Mouse (Mus musculus) midbrain, embryonic 12.5 days (tissue): ENCODE data around the gene Mrps6. TPM values are rescaled to one million over a fixed set of nuclear protein-coding genes. Genes with fewer than 3 reads are reported as not detected.

Source experiments
- ATAC-seq: fragments of 200-750 bp; cut with Nextera tagmentation; 2 replicates; pipeline ENCODE4 v1.8.0; 2017; ENCODE audit warnings: low read depth, moderate TSS enrichment, moderate library complexity; ENCODE audit not compliant: low FRiP score
- H3K27ac ChIP-seq: fragments of 300-500 bp; sonication (generic); replicated peaks from 2 replicates; pipeline ENCODE4 v1.5.1; 2016; ENCODE audit warnings: mild to moderate bottlenecking
- H3K27me3 ChIP-seq: fragments of 300-500 bp; sonication (generic); 2 replicates; pipeline ENCODE4 v1.6.1; 2016; ENCODE audit warnings: mild to moderate bottlenecking
- H3K36me3 ChIP-seq: fragments of 300-500 bp; sonication (generic); 2 replicates; pipeline ENCODE4 v1.6.1; 2016
- H3K4me1 ChIP-seq: fragments of 300-500 bp; sonication (generic); 2 replicates; pipeline ENCODE4 v1.6.1; 2016
- H3K4me2 ChIP-seq: fragments of 300-500 bp; sonication (generic); replicated peaks from 2 replicates; pipeline ENCODE4 v1.6.1; 2016; ENCODE audit warnings: mild to moderate bottlenecking, moderate library complexity
- H3K4me3 ChIP-seq: fragments of 300-500 bp; sonication (generic); 2 replicates; pipeline ENCODE4 v1.5.1; 2016; ENCODE audit warnings: mild to moderate bottlenecking
- H3K9ac ChIP-seq: fragments of 300-500 bp; sonication (generic); replicated peaks from 2 replicates; pipeline ENCODE4 v1.6.1; 2016; ENCODE audit warnings: mild to moderate bottlenecking, moderate library complexity
- H3K9me3 ChIP-seq: fragments of 300-500 bp; sonication (generic); 2 replicates; pipeline ENCODE4 v1.6.1; 2016; ENCODE audit warnings: mild to moderate bottlenecking
- WGBS: fragments of 180-500 bp; shearing (Covaris S2); methylation state at CpG from one replicate; pipeline ENCODE4 v1.1.7; 2016; 5-methylcytosine and 5-hydroxymethylcytosine counted together
- polyA plus RNA-seq: library from polyadenylated mRNA; unstranded; fragments of >200 nt; fragmentation: Nextera tagmentation; extraction: Ambion mirVana; gene quantifications from 2 replicates; pipeline ENCODE4 v1.2.1, GENCODE M21; 2016

The Mrps6 gene
- polyA plus RNA-seq, 1 experiment from 2014 or later: 109 TPM

- no peaks in the 10 kb centered on the region for H3K27me3 ChIP-seq
- H3K4me2 ChIP-seq: no peak overlapping the region
- no peaks in the 10 kb centered on the region for H3K9me3 ChIP-seq
- peaks cover 15% of the 10 kb centered on the region; the same call in 1 of the 2 replicates for H3K4me1 ChIP-seq
- no peak for ATAC-seq
- no peak overlapping the region for H3K27ac ChIP-seq
- H3K4me3 ChIP-seq: no peak overlapping the region
- WGBS: 73% methylated on average over 3 of the region's 3 CpGs
- H3K36me3 ChIP-seq: no peaks in the 10 kb centered on the region
- H3K9ac ChIP-seq: no peak overlapping the region
These were observed 47.6 kb downstream of the Mrps6 start for GRCm38 (mm10) chr16:92105631-92106030.

GRCm38 (mm10) chr16:92107346-92107745, 49.3 kb downstream of the Mrps6 start:
- H3K4me2 ChIP-seq: no peak overlapping the region
- H3K27me3 ChIP-seq: no peaks in the 10 kb centered on the region
- no peak for ATAC-seq
- no peak overlapping the region for H3K4me3 ChIP-seq
- peaks cover 2% of the 10 kb centered on the region; the same call in 1 of the 2 replicates for H3K36me3 ChIP-seq
- WGBS: 96% methylated on average over 5 of the region's 5 CpGs
- no peaks in the 10 kb centered on the region for H3K9me3 ChIP-seq
- no peak overlapping the region for H3K9ac ChIP-seq
- peaks cover 12% of the 10 kb centered on the region; the same call in 1 of the 2 replicates for H3K4me1 ChIP-seq
- no peak overlapping the region for H3K27ac ChIP-seq

- H3K27me3 ChIP-seq: no peaks in the 10 kb centered on the region
- H3K4me1 ChIP-seq: peaks cover 22% of the 10 kb centered on the region
- H3K9ac ChIP-seq: no peak overlapping the region
- no peak overlapping the region for H3K4me3 ChIP-seq
- H3K4me2 ChIP-seq: no peak overlapping the region
- H3K27ac ChIP-seq: peak overlapping the region; percentile 25; the same call in 1 of the 2 replicates
- no peak for ATAC-seq
- no peaks in the 10 kb centered on the region for H3K9me3 ChIP-seq
- peaks cover 8% of the 10 kb centered on the region; the same call in 1 of the 2 replicates for H3K36me3 ChIP-seq
- WGBS: 73% methylated on average over 5 of the region's 5 CpGs
These were observed 56.7 kb downstream of the Mrps6 start for GRCm38 (mm10) chr16:92114706-92115241.

DNA sequence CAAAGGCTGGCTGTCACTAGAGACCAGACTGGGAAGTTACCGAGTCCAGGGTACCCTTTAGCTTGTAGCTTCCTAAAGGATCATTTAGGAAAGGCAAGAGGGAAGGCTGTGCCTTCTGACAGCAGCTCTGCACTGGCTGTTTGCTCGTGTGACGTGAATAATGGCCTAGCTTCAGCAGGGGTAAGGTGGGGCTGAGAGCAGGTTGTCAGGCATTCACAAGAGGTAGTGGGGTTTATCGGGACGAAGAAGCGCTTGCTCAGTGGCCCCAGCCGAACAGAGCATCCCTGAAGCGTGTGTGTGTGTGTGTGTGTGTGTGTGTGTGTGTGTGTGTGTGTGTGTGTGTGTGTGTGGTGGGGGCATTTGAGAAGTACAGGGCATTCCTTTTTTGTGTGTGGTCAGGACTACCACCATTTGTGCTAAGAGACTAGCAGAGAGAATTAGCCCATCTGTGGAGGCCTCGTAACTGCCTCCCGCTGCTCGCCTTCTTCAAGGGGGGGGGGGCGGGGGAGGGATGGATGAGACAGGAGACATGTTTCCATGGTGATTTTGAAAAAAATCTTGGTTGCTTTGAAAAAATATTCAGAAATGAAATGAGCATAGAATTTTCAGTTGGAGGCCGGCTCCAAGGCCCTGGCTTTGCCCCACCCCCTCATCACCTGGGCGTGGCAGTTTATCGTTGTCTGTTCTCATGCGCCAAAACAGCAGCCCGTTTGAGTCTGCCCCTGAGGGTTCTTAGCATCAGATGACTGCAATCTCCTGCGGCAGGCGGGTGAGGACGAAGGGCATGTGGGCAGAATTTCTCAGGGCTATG, 57.7 kb downstream of the Mrps6 start:
- no peak overlapping the region for H3K9ac ChIP-seq
- WGBS: 28% methylated on average over 20 of the region's 20 CpGs
- H3K9me3 ChIP-seq: no peaks in the 10 kb centered on the region
- no peaks in the 10 kb centered on the region for H3K27me3 ChIP-seq
- H3K36me3 ChIP-seq: peaks cover 8% of the 10 kb centered on the region; the same call in 1 of the 2 replicates
- no peak overlapping the region for H3K4me3 ChIP-seq
- peak overlapping the region; percentile 25 for H3K27ac ChIP-seq
- H3K4me2 ChIP-seq: peak overlapping the region; percentile 21
- ATAC-seq: peak; percentile 69
- H3K4me1 ChIP-seq: peaks cover 23% of the 10 kb centered on the region

DNA sequence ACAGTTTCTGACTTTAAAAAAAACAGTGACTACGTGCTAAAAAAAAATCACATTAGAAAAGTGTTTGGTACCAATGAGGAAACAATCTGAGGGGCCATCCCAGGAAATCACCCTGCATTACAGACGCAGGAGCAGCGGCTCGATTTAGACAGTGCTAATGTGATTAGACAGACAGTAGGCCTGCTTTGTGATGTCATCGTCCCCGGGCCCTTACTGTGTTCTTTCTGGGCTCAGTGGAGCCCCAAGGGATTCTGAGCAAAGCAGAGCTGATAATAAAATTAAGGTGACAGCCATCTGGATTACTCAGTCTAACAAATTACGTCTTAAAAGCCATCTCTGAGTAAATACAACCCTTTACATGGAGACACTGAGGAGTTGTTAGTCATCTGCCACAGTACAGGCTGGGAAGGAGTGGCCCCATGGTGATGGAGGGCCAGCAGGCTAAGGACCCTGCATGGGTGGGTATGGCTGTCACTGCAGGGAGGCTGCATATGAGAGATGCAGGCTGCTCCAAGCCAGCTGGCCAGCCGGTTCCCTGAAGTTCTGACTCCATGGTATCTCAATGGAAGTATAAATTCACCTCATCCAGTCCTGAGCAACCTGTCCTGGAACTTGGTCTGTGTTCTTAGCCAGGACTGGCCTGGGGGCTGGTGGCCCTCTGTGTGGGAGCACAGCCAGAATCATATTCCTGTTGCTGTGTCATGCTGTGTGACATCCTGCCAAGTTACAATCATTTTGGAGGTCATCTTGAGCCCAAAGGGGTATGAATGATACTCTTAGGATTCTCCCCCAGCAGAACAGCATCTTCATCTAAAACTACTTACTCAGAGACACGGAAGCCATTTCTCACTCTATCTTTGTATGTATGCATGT, 59.5 kb downstream of the Mrps6 start:
- Histone ChIP-seq H3K27ac (no peak overlapping the region), H3K4me1 (peaks cover 28% of the 10 kb centered on the region), H3K36me3 (peaks cover 4% of the 10 kb centered on the region; the same call in 1 of the 2 replicates), H3K4me3 (no peak overlapping the region), H3K9me3 (no peaks in the 10 kb centered on the region), H3K4me2 (no peak overlapping the region), H3K9ac (no peak overlapping the region), H3K27me3 (no peaks in the 10 kb centered on the region)
- ATAC-seq: no peak
- WGBS: 67% methylated on average over 9 of the region's 9 CpGs

- Histone ChIP-seq H3K9ac (no peak overlapping the region), H3K27me3 (no peaks in the 10 kb centered on the region), H3K4me1 (peaks cover 28% of the 10 kb centered on the region), H3K9me3 (no peaks in the 10 kb centered on the region; the same call in 1 of the 2 replicates), H3K4me2 (no peak overlapping the region), H3K36me3 (no peaks in the 10 kb centered on the region), H3K27ac (no peak overlapping the region), H3K4me3 (no peak overlapping the region)
- WGBS: 75% methylated on average over 13 of the region's 13 CpGs
- no peak for ATAC-seq
These were observed 61.0 kb downstream of the Mrps6 start for GRCm38 (mm10) chr16:92119013-92119515.

DNA sequence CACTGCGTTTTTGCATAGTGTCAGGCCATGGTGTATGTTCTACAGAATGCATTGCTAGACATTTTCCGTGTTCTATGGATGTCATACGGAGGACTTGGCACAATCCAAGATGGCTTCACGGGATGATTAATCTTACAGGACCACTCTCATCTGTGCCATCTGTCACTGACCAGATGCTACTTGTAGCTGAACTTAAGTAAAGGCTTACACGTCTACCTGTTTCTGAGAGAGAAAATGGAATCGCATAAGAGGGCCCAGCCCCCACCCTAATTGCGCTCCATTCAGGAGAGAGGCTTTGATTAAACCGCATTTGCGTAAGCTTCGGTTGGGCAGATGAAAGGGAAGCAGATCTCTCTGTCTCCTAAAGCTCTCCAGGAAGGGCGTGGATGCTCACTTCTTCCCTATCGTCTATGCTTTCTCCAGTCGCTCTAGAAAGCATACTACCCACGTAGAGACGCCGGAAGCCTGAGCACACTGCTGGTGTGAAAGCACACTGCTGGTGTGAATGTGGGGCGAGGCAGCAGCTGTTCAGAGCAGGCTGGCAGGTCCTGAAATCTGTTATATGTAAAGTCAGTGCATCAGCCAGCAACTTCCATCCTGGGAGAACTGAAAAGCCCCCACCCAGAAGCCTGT, 62.9 kb downstream of the Mrps6 start:
- 69% methylated on average over 17 of the region's 17 CpGs for WGBS
- H3K4me2 ChIP-seq: no peak overlapping the region
- peaks cover 16% of the 10 kb centered on the region for H3K4me1 ChIP-seq
- no peaks in the 10 kb centered on the region for H3K36me3 ChIP-seq
- H3K27ac ChIP-seq: no peak overlapping the region
- no peak overlapping the region for H3K4me3 ChIP-seq
- no peak for ATAC-seq
- no peak overlapping the region for H3K9ac ChIP-seq
- no peaks in the 10 kb centered on the region for H3K27me3 ChIP-seq
- peaks cover 9% of the 10 kb centered on the region; the same call in 1 of the 2 replicates for H3K9me3 ChIP-seq

DNA sequence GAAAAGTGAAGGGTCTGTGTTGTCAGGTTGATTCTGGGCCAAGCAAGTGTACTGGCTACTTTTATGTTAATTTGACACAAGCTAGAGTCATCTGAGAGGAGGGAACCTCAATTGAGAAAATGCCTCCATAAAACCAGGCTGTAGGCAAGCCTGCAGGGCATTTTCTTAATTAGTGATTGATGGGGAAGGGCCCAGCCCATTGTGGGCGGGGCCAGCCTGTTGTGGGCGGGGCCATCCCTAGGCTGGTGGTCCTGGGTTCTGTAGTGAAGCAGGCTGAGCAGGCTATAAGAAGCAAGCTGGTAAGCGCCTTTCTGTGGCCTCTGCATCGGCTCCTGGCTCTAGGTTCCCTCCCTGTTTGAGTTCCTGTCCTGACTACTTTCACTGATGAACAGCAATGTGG, 69.2 kb downstream of the Mrps6 start:
- Histone ChIP-seq H3K36me3 (no peaks in the 10 kb centered on the region), H3K27me3 (no peaks in the 10 kb centered on the region), H3K9me3 (peaks cover 9% of the 10 kb centered on the region; the same call in 1 of the 2 replicates), H3K4me2 (no peak overlapping the region), H3K4me1 (no peaks in the 10 kb centered on the region), H3K27ac (no peak overlapping the region), H3K9ac (no peak overlapping the region), H3K4me3 (no peak overlapping the region)
- no peak for ATAC-seq
- WGBS: 62% methylated on average over 4 of the region's 4 CpGs

GRCm38 (mm10) chr16:92127666-92128065, 69.6 kb downstream of the Mrps6 start:
- Histone ChIP-seq H3K9me3 (peaks cover 9% of the 10 kb centered on the region; the same call in 1 of the 2 replicates), H3K4me2 (no peak overlapping the region), H3K36me3 (no peaks in the 10 kb centered on the region), H3K4me3 (no peak overlapping the region), H3K27ac (no peak overlapping the region), H3K4me1 (no peaks in the 10 kb centered on the region), H3K27me3 (no peaks in the 10 kb centered on the region), H3K9ac (no peak overlapping the region)
- no peak for ATAC-seq
- 85% methylated on average over 5 of the region's 5 CpGs for WGBS

- no peak for ATAC-seq
- Histone ChIP-seq H3K4me2 (no peak overlapping the region), H3K36me3 (no peaks in the 10 kb centered on the region), H3K4me1 (no peaks in the 10 kb centered on the region), H3K4me3 (no peak overlapping the region), H3K9ac (no peak overlapping the region), H3K27me3 (no peaks in the 10 kb centered on the region), H3K9me3 (peaks cover 2% of the 10 kb centered on the region; the same call in 1 of the 2 replicates), H3K27ac (no peak overlapping the region)
- WGBS: 93% methylated on average over 8 of the region's 8 CpGs
These were observed 71.8 kb downstream of the Mrps6 start for GRCm38 (mm10) chr16:92129843-92130242.

DNA sequence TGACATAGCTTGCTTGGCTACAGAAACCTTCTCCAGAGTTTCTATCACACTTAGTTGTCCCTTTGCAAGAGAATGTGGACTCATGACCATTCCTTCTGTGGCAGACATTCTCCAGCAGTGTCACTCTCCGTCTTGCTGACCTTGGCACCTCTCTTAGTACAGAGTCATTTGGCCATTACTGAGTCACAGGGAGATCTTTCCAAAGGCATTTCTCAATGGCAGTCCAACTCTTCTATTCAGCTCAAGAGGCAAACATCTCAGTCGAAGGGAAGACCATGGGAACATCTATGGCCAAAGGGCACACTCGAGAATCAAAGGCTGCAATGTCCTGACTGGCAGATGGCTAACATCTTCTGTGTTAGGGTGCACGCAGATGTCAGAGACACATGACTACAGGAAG, 74.4 kb downstream of the Mrps6 start:
- WGBS: 88% methylated on average over 4 of the region's 4 CpGs
- Histone ChIP-seq H3K4me3 (no peak overlapping the region), H3K4me2 (no peak overlapping the region), H3K9me3 (no peaks in the 10 kb centered on the region), H3K9ac (no peak overlapping the region), H3K27me3 (no peaks in the 10 kb centered on the region), H3K4me1 (no peaks in the 10 kb centered on the region), H3K36me3 (no peaks in the 10 kb centered on the region), H3K27ac (no peak overlapping the region)
- no peak for ATAC-seq
